Mouse (Mus musculus) lung, postnatal 36 days (tissue): ENCODE data around the gene Pid1.

Source experiments
- DNase-seq: peaks from one replicate; pipeline ENCODE4 v3.0.0; 2022; ENCODE audit warnings: mixed read lengths

Pid1 gene

DNA sequence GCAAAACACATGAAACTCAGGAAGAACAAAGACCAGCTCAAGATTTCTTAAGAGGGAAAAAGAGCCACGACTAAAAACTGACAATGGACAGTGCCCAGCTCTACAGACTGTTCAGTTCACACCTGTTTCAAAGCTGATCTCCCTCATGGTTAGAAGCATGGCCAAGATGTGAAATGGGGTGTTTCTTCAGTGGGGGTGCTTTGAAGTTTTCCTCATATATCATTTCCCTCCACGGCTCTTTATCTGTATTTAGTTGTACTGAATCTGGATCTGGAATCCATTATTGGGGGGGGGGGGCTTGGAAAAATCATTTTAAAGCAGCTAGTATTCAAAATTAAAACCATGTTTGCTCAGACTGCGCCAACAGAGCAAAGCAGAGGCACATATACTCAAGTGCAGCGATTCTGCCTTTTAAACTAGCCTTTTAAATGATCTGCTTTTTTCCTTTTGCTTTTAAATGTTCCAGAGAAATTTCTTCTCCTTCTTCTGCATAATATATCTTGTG, 351.1 kb downstream of the Pid1 start:
- no peak for DNase-seq

DNA sequence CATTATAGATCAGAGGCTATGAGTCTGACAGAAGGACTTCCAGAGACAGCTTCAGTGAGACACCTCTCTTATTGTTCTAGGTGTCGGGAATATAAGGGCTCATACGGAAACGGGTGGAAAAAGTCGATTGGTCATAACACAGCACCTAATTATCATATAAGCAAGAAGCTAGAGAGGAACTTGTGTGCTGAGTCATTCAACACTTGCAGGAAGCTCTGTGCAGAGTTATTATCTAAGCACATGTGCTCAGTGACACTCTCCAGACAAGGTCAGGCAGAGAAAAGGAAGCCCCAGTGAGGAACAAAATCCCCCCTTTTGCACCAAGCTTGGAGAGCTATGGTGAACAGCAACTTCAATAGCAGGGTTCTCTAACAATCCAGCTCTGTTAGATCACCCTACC, 361.4 kb downstream of the Pid1 start:
- DNase-seq = no peak
